Mouse (Mus musculus) frontal cortex, postnatal 36 days (tissue): Measurements from ENCODE around the gene Pgm2.

Experiments
- DNase-seq, 2 experiments: peaks; one replicate each; pipeline ENCODE4 v3.0.0; 2022; ENCODE audit warnings: low spot score in 2 of 2

The Pgm2 gene

DNA sequence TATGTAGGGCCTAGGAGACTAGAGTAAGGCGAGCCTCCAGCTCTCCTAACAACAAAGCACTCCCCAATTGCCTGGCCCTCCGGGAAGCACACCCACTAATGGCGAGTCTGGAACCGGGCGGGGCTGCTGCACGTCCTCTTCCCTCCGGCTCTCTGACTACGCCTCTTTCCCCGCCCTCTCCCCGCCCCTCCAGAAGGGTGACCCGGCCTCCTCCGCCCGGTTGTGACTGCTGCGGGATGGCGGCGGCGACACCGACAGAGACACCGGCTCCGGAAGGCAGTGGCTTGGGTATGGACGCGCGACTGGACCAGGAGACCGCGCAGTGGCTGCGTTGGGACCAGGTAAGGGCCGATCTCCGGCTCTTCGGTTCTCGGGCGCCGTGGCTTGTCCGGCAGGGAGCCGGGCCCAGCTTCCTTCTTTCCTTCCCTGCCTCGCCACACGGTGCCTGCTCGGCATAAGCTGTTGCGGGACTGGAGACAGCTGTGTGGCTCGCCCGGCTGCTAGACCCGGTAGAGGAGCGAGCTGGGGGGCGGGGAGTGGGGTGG is at the start of gene Pgm2:
Gene Pgm2, plus strand, starts transcription at position 203 of the 545 bp plus-strand sequence.
- peak; percentile 74 to 81 for DNase-seq

DNA sequence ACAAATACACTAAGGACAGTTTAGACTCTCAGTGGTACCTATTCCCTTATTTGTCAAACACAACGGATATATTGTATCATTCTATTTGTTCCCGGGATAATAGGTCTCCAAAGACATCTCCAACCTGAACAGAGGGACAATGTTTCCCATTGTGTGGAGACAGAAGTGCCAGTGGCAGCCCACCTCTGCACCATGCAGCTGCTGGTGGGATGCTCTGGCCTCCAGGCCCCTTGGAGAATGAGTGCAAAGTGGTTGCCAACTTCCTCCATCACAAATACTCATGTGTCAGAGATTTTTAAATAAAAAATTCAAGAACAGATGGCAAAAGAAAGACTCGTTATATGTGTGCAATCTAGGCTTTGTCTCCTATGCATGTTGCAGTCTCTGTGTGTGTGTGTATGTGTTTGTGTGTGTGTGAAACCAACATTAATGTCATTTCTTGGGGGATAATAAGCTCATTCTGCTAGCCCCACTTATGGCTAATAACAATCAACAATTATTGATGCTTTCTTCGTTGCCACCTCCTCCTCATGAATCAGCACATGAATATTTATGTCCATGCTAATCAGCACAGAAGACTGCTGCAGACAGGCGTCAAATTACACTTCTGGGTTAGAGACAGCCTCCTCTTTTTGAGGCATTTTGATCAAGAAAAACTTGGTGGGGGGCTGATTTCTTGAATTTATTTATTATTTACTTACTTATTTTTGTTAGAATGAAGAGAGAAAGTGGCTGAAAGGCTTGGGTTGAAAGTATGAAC is 48.9 kb upstream of the Pgm2 start:
- DNase-seq: no peak

DNA sequence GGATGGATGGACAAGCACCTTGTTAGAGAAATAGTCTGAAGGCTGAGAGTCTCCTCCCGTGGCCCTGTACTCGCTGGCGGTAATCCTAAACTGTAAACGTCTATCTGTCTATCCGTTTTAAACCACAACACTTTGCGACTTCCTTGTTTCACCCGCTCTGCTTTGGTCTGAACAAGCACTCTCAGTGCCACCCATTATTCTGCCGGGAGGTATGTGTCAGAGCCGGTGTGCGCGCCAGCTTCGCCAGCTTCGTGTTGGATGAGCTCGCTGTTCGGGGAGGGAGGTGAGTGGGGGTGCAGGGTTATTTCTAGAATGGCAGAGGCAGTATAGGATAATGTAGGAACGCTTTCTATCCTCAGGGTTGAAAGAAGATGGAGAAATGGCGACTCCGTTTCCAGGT is 48.0 kb upstream of the Pgm2 start:
- peak in 1 of 2 experiments; percentile 51 for DNase-seq

DNA sequence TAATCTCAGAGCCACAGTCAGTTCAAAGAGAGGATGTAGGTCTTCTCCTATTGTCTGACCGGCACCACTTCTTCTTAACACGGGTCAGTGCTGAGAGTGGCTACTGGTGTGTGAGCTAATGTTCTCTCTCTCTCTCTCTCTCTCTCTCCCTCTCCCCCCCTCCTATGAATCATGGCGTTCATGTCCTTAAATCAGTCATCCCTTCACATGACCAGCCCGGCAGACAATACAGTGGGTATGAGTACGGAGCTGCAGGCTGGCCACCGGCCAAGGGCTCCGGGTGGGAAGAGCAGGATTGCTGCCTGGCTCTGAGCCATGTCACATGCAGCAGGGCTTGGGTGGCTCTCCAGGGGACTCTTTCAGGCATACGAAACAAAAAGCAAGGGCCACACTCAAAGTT is 47.2 kb upstream of the Pgm2 start:
- DNase-seq: no peak

DNA sequence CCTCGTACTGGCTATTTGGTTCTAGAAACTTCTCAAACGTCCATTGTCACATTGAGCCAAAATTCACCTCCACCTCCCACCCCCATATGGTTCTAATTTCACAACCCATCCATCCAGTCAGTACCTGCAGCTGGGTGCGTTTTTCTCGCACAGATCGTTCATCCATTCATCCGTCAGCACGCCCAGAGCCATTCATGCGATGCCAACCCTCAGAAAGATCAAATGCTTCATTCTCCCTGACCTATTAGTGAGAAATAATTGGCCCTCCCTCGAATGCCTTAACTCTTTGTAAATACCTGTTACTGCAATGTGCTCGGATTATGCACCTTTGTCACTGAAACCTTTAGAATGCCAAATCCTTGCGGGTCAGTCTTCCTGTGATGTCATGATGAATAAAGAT is 45.8 kb upstream of the Pgm2 start:
- no peak for DNase-seq

DNA sequence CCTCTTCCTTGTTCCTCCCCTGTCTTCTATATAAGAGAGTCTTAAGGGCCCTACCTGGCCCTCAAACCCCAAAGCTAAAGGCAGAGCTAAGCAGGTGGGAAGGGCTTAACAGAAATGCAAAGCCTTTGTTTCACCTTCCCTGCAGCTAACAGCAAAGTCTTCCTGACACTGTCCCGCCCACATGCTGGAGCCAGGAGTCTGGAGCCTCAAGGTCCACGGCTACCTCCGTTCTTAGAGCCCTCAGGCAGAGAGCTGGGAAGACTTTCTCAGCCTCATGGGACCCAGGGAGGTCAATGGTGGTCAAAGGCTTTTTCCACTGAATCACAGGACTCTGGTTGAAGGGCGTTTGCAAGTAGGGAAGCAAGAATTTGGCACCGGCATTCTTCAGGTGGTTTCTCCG is 44.8 kb upstream of the Pgm2 start:
- no peak for DNase-seq

DNA sequence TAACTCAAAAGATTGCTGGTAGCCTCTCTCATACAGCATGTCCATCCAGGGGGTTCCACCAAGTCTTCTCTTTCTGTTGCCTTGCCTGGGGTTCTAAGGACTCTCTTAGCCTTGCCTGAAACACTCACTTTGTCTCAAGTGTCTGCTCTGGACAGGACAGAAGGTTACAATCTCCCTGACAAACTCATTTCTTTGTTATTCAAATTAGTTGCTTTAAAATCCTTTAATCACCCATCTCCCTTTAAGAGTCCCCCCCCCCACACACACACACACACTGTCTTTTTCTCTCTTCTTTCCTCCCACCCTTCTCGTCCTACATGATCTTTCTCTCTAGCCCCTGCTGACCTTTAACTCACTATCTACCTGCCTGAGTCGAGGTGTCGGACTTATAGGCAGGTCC is 44.1 kb upstream of the Pgm2 start:
- DNase-seq: no peak

DNA sequence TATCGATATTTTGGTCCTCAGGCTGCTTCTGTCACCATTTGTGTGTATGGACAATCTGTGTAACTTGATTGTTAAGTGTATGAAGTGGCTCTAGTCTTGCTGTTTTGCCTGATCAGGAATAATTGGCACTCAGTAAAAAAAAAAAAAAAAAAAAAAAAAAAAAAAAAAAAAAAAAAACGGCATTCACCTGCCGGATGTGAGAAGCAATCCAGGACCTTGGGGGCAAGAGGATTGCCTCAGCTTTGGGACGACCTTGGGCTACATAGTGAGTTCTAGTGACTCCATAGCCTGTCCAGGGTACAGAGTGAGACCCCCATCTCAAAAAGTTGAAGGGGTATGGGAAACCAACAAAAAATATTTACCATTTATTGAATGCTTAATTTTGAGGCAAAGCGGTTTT is 43.5 kb upstream of the Pgm2 start:
- DNase-seq: no peak

DNA sequence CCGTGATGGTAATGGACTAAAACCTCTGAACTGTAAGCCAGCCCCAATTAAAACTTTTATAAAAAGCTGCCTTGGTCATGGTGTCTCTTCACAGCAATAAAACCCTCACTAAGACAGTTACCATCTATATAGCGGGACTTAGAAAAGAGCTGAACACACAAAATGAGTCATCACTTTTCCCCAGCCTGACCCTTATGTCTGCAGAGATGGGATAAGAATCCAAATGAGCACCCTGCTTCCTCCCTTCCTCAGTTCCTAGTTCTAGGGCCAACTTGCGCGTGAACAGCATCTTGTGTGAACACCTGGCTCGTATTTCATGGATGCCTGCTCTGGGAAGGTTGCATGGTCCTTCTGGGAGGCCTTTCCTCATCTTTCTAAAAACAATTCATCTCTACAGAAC is 39.7 kb upstream of the Pgm2 start:
- DNase-seq: no peak

DNA sequence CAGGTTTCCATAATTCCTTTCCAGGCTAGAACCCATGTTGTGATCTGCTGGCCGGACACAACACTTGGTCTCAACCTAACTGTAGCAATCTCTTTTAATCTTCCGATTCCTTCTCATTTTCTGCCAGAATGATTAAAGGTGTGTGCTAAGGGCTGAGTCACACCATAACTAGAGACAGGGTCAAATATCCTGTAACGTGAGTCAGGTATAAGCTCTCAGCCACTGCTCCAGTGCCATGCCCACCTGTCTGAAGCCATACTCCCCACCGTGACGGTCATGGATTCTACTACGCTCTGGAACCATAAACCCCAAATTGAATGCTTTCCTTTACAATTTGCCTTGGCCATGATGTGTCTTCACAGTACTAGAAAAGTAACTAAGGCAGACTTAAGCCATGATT is 36.5 kb upstream of the Pgm2 start:
- no peak for DNase-seq

DNA sequence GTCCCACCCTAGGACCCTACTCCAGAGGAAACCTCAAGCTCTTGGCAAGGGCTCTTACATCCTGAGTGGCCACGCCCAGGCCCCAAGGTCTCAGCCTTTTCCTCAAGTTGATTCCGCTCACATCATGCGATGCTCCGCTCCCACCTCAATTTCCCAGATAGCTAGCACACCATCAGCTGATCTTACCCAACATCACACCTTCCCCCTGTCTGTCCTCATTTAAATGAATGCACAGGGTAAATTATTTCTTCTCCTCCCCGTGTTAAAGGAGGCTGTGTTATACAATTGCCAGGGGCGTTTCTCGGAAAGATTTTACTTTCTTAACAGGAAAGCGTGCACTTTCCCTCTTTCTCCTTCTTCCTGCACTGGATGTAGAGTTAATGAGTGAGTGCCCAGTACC is 31.9 kb upstream of the Pgm2 start:
- no peak for DNase-seq

DNA sequence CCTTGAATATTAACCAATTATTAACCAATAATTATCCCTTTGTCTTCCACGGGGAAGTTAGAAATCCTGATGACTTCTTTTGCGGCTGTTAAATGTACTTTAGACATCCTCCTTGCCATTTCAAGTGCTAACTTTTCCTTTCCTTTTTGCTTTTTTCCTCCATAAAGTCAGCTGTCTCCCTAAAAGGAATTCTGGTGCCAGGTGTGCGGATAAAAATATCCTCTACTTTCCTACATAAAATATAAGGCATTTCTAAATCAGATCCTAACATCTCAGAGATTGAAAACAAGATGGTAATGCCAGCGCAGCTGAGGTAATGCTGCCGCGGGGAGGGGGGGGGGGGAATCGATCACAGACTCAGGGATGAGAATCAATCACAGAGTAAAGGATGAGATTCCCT is 31.1 kb upstream of the Pgm2 start:
- DNase-seq: peak in 1 of 2 experiments; percentile 44

DNA sequence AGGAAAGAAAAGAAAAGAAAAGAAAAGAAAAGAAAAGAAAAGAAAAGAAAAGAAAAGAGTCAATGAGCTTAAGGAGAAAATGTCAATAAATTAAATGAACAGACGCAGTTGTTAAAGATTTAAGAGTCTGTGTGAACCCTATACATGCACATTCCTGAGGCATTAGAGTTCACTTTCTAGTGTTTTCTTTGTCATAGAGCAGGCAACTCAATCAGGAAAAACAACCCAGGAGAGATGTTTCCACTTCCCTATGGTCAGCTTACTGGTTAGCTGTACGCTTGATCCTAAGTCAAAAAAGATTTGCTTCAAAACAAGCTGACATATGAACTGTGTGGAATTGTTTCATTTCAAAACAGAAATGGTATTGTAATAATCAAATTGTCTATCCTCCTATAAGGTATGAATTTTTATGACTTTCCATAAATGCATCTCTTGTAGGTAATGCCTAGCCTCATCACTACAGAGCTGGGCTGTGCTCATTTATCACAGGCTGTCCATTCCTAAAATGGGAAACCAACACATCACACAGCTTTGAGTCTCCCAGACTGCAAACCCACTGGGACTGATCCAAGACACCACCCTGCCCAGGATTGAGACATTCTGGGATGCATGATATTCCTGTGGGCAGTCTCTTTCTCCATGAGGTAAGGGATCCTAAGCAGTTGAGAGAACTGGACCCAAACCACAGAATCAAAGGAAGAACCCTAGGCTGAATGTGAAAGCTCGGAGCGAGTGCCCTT is 29.7 kb upstream of the Pgm2 start:
- no peak for DNase-seq

DNA sequence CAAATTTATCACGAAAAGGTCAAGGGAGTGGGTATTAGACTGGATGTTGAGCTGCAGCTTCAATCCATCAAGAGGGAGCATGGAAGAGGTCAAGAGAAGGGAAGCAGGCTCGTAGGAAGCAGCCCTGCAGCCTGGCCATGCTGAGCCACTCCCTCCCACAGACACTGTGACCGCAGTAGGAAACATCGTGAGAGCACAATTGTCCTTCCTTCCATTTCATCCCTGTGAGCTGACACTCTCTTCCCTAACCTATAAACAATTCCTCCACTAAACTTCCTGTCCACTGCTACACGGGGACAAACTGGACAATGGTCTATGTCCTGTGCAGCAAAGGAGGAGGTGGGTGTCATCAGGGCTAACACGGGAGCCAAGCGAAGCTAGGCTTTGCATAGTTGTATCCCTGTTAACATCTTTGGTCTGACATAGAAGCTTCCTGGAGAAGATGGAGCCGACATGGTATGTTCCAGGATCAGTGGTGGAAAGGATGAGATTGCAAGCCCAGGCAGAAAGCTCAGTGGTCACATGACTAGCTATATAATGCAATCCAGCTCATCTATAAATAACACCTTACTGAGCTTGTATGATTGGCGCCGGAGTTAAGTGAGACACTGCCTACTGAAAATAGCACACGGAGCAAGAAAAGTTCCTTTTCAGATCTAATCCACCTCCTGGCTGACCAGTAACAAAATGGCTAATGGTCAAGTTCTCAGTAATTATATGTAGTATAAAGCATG is 29.0 kb upstream of the Pgm2 start:
- peak in 1 of 2 experiments; percentile 45 for DNase-seq

DNA sequence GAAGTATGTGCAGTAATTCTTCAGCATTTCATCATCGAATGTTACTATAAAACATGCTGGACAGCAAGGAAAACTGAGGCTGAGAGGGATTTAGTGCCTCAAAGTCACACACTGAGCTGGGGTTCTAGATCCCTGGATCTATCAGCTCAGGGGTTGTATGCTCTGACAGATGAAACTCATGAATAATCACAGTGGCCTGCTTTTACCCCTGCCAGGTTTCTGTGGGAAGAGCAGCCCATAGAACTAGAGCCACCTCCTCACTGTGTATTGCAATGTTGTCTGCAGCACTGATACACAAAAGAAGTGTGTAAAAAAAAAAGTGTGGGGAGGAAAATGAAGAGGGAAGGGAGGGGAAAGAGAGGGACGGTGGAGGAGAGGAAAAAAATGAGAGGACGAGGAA is 28.3 kb upstream of the Pgm2 start:
- DNase-seq: peak in 1 of 2 experiments; percentile 32

DNA sequence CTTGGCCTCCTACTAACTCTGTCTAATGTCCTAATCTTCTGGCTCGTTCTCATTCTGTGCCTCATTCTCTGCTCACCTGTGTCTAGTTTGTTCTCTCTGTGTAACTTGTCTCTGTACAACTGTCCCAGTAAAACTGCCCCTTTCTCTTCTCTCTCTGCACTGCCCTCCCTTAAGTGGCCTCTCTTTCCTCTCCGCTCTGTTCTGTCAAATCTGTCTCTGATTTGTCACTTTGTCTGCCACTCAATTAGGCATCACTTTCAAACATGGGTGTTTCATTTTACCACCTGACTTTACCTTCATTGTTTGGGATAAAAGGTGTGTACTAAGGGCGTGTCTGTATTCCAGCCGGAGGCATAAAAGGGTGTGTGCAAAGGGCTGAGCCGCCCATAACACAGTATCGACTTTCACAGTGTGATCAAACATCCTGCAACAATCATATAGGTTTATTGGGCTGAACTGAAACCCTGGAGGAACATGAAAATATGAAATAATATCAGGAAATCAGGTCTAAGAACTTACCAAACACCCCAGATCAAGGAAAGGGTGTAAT is 27.2 kb upstream of the Pgm2 start:
- no peak for DNase-seq

DNA sequence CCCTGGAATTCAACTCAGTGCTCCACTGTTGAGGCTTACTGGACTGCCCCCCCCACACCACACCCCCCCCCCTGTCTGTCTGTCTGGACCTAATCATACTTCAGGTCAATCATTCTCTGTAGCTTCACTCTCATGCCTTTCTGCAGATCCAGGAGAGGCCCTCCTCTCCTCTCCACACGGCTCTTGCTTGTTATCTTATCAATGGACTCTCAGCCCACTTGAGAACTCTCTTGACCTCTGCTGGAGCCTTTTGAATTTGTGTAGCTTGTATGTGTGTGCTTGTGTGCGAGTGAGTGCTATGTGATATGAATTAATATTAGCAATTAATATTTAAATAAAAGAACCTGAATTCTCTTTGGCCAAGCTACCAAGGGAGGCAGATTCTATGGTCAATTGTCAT is 26.6 kb upstream of the Pgm2 start:
- DNase-seq: no peak

DNA sequence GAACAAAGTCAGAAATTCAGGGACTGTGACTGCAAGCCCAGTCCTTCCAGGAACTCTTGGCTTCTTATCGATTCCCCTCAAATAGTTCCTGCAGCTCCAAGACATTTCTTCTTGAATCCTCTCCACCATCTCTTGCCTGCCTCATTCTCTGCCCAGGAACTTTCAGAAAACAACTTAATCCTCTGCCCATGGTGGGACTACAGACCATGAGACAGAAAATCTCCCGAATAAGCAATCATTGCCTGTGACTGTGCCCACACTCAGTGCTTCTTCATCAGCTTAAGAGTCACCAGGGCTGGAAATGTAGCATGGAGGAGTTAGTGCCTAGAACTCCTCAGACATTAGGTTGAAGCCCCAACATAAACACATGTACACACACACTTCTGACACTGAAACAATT is 25.2 kb upstream of the Pgm2 start:
- DNase-seq: no peak

DNA sequence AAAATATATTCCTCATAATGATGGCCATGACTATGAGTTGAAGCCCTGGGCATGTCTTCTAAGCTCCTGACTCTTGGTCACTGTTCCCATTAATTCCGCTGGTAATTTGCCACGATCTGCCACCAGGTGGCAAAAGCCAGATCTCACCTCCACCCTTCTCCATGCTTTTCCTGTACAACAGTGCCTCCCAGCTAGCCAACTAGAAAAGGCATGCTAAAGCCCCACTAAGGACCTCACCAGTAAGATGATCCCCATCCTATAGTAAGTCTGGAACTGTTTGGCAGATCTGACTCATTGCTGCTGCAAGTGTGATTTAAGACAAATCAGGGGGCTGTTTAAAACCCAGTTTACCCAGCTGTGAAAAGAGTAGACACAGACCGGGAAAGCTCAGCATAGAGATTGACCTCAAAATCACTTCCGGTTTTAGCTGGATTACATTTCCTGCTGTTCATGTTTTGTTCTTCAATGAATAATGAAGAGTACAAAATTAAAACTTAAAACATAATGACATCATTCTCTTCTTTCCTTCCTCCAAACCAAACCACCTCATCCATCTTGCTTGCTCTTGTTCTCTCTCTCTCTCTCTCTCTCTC is 22.6 kb upstream of the Pgm2 start:
- peak in 1 of 2 experiments; percentile 47 for DNase-seq

DNA sequence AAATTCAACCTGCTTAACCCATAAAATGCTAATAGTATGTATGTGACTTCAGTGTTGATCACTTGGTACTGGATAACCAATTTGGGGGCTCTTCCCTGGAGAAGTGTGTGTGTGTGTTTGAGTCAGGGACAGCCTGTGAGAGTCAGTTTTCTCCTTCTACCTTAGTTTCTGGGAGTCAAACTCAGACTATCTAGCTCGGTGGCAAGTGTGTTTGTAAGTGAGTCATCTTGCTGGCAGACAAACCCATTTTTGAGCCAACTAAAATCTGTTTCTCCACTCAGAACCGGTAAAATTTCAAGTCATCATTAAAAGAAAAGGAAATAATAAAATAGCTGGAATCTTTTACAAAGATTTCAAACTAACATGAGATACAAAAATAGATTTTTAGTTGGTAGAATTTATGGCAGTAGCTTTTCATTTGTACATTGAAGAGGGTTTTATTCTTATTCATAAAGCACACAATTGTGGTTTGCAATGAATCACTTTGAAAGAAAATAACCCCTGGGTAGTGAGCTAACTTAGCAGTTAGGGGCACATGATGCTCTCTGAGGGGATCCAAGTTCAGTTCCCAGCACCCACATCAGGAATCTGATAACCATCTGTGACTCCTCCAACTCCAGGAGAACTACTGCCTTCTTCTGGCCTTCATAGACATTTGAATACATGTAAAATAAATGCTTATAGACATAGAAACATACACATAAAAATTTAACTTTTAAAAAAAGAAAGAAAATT is 21.8 kb upstream of the Pgm2 start:
- no peak for DNase-seq

DNA sequence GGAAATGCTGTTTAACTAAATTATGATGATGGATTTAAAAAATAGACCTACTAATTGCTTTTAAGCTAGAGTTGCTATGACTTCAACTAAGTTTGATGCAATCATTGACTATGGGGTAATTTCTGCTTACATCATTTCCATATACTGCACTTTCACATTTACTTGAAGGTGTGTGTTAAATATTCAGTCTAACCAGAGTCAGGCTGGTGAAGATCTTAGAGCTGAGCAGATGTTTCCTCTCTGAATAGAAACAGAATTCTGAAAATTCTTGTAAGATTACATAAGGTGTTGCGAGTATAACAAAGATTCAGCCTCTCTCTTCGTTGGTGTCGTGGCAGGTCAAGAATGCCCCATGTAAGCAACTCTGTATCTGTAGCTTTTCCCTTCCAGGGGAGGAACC is 18.3 kb upstream of the Pgm2 start:
- DNase-seq: peak in 1 of 2 experiments; percentile 21
